Mouse (Mus musculus) activated CD4-positive, CD25-positive, alpha-beta regulatory T cell (primary cell): ENCODE measurements around the gene Ebna1bp2. TPM values are rescaled to one million over a fixed set of nuclear protein-coding genes. Genes with fewer than 3 reads are reported as not detected.

Source experiments
- polyA plus RNA-seq, 2 experiments: library from polyadenylated mRNA; unstranded; fragments of 100-300 nt; shearing (Covaris generic); gene quantifications; one replicate each; pipeline ENCODE4 v1.2.1; 2017

Ebna1bp2 gene
- polyA plus RNA-seq, result 100 to 1,000 TPM; 131 to 185 TPM

DNA sequence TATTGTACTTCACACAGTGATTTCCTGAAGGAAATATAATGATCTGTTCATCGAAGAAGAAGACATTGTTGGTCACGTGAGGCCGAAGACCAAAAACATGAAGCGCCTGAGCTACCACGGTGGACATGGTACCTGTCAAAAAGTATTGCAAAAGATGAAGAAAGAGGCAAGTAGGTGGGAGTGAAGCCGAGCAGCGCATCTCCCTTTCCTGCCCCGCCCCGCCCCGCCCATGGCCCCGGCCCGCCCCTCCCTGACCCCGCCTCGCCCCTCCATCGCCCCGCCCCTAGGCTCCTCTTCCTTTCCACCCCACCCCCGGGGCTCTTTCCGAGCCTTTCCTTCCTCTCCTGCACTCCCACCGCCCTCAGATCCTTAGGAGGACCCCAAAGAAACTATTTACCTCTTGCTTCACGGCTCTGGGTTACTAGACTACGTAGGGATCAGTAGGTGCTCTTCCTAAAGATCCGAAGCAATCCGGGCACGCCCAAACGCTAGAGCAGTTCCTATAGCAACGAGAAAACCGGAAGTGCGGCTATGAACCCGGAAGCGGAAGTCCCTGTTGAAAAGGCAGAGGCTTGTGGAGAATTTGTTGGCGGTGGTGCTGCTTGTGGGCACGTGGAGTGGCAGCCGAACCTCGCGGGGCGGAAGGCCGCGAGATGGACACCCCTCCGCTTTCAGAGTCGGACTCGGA lies at the start of gene Ebna1bp2, which contains the start of gene Cfap57:
Ebna1bp2 (plus strand) TSS at position 521 of the 688 bp plus-strand sequence.
Cfap57 (minus strand) TSS at position 499 of the 688 bp plus-strand sequence.

DNA sequence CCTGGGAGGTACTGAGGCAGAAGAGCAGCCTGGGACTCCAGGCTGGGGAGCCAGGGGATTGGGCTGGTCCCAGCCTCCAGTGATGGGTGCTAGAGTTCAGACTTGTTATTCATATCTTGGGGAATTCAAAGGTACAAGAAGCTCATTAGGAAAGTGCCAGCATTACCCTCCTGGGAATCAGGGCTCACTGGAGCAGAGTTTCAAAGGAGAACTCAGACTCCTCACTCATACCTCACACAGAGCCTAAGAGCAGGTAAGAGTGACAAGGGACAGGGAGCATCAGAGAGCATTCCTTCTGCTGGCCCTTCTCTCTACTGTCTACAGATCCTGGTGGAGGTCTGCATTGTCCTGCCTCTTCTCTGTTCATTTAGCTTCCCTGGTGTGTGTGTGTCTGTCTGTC lies 38.1 kb downstream of the Ebna1bp2 start, which contains the start of gene Olfr62:
Olfr62 (plus strand) TSS at position 301 of the 400 bp plus-strand sequence.

Other genes with a start within 250 kb of the Ebna1bp2 start
- 10 to 100 TPM; 10.9 to 11.1 TPM for gene Szt2, start 211.5 kb upstream of the Ebna1bp2 start, polyA plus RNA-seq
- 100 to 1,000 TPM; 109 to 134 TPM for gene Med8, start 211.5 kb upstream of the Ebna1bp2 start, polyA plus RNA-seq
- gene Elovl1, start 192.7 kb upstream of the Ebna1bp2 start, polyA plus RNA-seq, result 100 to 1,000 TPM; 140 to 166 TPM
- gene Cdc20, start 183.4 kb upstream of the Ebna1bp2 start, polyA plus RNA-seq, result 10 to 100 TPM; 25.7 to 25.9 TPM
- under 1 TPM; 0.11 to 0.17 TPM for gene Mpl, start 163.3 kb upstream of the Ebna1bp2 start, polyA plus RNA-seq
- under 1 TPM in 1 of 2 experiments, not detected in 1; 0.10 TPM for gene Tie1, start 130.7 kb upstream of the Ebna1bp2 start, polyA plus RNA-seq
- not detected for gene 2610528J11Rik, start 93.8 kb upstream of the Ebna1bp2 start, polyA plus RNA-seq
- under 1 TPM in 1 of 2 experiments, not detected in 1; 0.33 TPM for gene Tmem125, start 76.8 kb upstream of the Ebna1bp2 start, polyA plus RNA-seq
- under 1 TPM in 1 of 2 experiments, not detected in 1; 0.10 TPM for gene Cfap57, start within 50 bp of the Ebna1bp2 start, polyA plus RNA-seq
- not detected for gene Olfr62, start 38.2 kb downstream of the Ebna1bp2 start, polyA plus RNA-seq
- under 1 TPM in 1 of 2 experiments, not detected in 1; 0.12 TPM for gene Olfr1342, start 72.0 kb downstream of the Ebna1bp2 start, polyA plus RNA-seq
- gene Olfr1341, start 82.7 kb downstream of the Ebna1bp2 start, polyA plus RNA-seq, result under 1 TPM in 1 of 2 experiments, not detected in 1; 0.71 TPM
- gene Olfr1340, start 99.3 kb downstream of the Ebna1bp2 start, polyA plus RNA-seq, result under 1 TPM in 1 of 2 experiments, not detected in 1; 0.05 TPM
- under 1 TPM in 1 of 2 experiments, not detected in 1; 0.17 TPM for gene Olfr1339, start 111.4 kb downstream of the Ebna1bp2 start, polyA plus RNA-seq
- gene Olfr1338, start 137.9 kb downstream of the Ebna1bp2 start, polyA plus RNA-seq, result under 1 TPM in 1 of 2 experiments, not detected in 1; 0.32 TPM
- gene Olfr1337, start 161.8 kb downstream of the Ebna1bp2 start, polyA plus RNA-seq, result not detected
- gene Olfr1335, start 189.1 kb downstream of the Ebna1bp2 start, polyA plus RNA-seq, result under 1 TPM in 1 of 2 experiments, not detected in 1; 0.27 TPM
- gene Olfr1333, start 215.5 kb downstream of the Ebna1bp2 start, polyA plus RNA-seq, result not detected
- under 1 TPM in 1 of 2 experiments, not detected in 1; 0.36 TPM for gene Olfr1331, start 243.8 kb downstream of the Ebna1bp2 start, polyA plus RNA-seq